Mouse (Mus musculus) T-cell, adult 2 months (primary cell): ENCODE data around the gene Ccdc24.

ENCODE experiments used
- DNase-seq: peaks from one replicate; pipeline ENCODE4 v3.0.0; 2022; ENCODE audit warnings: low spot score

Ccdc24 gene

DNA sequence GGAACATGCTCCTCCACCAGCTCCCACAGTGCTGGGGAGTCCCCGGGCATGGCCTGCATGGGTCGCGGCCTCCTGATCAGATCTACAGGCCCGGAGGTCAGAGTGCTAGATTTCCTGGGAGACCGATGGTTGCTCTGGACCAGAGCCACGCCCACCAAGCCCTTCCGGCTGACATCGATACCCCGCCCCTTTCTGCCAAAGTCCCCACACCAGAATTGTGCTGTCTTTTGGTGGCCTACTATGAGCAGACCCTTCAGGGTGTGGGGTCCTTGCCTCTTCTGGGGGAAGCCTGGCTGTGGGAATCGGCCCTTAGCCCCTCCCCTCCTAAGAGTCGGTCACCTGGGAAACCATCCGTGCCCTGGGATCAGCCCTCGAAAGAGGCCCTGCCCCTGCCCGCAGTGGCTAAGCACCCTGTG lies at the start of gene Ccdc24:
Ccdc24 (minus strand) TSS at position 87 of the 416 bp plus-strand sequence.
- DNase-seq: no peak

DNA sequence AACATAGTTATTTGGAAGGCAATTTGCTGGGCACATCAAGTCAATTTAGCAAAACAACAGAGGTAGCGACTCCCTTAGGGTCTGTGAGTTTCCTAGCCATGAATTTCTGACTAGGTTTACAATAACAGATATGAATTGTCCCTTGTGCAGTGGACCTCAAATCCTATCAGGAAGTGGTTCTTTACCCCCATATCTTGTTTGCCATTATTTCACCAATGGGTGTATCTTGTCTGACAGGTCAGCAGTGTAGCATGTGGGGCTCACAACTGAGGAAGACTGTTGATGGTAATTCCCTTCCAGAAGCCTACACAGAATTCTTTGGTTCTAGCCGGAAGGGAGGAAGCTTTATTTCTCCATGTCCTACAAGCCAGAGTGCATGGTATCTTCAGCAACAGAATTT lies 49.0 kb upstream of the Ccdc24 start:
- DNase-seq: no peak

DNA sequence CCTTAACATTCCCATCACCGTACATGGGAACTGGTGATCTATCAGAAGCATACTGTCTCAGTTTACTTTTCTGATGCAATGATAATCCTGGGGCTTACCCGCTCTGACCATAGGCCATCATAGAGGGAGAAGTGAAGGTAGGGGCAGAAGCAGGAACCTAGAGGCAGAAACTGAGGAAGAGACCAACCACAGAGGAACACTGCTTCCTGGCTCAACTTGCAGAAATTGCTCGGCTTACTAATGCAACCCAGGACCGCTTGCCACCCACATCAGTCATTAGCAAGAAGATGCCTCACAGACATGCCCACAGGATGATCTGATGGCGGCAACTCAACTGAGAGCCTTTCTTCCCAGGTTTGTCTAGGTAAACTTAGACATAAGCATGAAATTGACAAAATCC lies 46.4 kb upstream of the Ccdc24 start:
- DNase-seq: no peak

DNA sequence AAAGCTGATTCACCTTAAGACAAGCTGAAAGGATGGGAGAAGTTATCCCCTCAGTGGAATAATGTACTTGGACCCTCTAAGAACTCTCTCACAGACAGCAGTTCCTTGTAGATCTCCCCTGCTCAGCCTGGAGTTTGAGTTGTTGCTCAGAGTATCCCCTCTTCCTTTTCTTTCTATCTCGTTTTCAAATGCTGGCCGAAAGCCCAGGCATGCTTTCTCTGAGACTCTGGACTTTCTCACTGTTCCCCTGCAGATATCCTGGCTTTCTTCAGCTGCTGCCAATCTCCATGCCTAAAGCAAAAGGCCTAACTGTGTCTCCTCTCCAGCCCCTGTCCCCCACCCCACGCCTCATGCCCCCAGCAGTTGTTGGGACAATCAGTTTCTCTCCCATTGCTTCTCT lies 45.9 kb upstream of the Ccdc24 start:
- no peak for DNase-seq

DNA sequence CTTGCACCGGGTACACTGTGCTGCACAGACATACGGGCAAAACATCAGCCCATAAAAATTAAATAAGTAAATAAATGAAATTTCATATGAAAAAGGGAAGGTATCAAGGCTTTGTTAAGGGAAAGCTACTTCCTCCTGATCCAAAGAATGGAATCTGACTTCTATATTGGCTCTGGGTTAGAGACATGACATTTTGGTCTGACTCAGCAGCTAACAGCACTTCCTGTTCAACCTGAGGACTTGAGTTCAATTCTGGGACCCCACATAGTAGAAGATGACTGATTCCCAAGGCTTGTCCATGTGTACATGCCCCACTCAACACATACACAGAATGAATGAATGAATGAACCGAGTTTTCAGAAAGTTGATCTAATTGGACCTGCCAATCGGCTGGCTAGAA lies 45.5 kb upstream of the Ccdc24 start:
- no peak for DNase-seq

DNA sequence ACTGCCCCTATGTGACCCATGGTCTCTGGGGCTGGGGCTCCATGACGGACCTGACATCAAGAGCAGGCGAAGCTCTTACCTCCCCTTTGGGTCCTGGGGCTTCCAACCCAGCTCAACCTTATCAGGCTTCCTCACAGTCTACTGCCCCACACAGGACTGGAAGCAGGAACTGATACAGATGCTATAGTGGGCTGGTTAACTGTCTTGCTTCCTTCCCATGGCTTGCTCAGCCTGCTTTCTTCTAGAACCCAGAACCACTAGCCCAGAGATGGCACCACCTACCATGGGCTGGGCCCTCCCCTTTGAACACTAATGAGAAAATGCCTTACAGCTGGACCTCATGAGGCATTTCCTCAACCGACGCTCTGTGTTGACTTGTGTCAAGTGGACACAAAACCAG lies 45.0 kb upstream of the Ccdc24 start:
- DNase-seq: no peak

DNA sequence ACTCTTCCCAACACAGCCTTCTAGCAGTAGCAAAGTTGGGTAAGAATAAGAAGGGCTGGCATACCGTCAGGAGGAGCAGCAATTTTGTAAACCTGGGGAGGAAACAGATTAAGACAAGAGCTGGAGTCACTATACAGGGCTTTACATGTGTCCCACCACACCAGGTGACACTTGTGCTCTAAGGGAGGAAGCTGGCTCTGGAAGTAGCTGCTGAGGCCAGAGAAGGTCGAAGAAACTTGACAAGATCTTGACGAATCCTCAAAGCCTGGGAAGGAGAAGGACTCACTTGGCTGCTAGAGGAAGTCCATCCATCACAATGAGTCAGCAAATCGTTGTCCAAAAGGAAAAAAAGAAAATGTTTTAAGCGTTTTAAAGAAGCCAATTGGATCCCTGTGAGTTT lies 44.0 kb upstream of the Ccdc24 start:
- no peak for DNase-seq

DNA sequence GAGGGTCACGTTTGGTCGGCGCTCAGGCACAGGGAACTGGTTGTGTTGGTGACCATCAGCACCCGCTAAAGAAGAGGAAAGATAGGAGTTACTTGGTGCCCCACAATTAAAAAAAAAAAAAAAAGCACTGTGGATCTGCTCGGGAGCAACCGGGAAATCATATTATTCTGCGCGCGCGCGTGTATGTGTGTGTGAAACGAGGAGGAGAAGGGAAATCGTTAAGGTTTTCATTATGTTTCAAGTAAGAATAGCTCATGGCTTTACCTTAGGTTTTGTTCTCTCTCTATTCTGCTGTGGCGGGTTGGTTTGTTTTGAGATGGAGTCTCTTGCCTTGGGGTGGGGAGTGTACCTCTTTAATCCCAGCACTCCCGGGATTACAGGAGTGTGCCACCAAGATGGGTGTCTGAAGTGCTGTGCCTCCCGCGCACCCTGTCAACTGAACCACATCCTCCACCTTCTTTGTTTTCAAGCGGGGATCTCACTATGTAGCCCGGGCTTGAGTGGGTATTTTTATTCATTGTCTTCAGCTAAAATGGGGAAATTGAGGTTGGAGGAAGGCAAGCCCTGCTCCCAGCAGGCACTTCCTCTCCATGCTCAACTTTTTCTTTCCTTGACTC lies 43.2 kb upstream of the Ccdc24 start:
- peak; percentile 23 for DNase-seq

DNA sequence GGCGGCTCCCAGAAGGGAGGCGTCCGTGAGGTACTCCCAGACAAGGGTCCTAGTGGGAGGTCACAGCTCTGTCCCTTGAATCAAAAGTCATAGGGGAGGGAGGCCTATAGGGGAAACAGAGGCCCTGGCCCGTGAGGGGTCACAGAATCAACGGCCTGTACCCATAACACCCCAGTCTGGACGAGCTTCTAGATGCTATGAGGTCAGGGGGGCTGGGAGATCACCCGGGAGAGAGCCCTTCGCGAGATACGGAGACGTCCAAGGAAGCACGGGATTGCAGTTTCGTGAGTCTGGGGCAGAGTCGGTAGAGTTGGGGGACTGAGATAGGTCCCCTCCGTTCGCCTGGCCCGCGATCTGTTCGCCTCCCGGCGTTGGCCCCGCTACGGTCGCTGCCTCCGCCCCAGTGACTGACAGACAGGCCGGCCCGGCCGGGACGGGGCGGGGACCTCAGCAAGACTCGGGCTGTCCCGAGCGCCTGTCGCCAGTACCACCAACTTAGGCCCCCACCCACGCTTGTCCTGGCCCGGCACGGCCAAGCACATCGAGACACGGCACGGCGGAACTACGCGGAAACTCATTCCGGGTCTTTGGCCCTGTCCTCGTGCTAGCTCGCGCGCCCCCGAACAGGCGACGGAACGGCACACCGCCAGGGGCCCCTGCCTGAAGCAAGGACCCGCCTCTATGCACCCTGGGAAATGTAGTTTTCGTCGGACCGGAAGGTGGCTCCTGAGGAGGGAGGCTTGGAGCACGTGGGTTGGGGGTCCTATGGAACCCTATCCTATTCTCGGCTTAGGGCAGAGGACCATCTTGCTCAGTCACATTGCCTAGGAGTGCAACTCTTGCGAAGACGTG lies 42.5 kb upstream of the Ccdc24 start, which contains the start of gene Ipo13:
Ipo13 (minus strand) TSS at position 409 of the 852 bp plus-strand sequence.
- DNase-seq: peak; percentile 93

DNA sequence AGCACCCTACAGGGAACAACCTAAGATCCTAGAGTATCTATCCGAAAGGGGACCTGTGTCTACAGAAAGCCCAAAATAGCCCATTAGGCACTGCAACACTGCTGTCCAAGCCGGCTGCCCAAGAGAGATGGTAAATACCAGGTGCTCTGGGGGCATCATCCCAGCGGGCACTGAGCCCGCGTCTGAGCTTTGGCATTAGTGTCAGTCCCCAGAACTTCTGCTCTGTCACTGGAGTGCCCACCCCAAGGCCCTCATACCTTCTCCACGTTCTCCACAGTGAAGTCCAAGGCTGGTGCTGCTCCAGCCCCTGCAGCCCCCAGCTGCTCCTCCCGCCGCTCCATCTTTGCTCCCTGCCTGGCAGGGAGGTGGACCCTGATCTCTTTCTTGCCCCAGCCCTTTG lies 41.7 kb upstream of the Ccdc24 start:
- DNase-seq: no peak

DNA sequence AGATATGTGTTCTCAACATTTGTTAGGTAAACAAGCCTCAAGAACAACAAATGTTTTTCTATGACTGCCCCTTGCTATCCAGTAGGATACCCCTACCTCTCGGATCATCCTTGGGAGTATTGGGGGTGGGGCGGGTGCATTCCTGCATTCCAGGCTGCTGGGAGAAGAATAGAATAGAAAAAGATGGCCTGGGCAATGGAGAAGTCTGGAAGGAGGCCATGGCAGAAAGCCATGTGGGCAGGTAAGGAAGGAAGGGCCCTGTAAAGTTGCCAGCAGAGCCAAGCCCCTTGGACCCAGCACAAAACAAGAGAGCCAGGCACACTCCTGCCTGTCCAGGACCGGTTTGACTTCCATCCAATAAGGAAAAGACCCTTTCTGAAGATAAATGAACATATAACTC lies 41.1 kb upstream of the Ccdc24 start:
- DNase-seq: no peak

DNA sequence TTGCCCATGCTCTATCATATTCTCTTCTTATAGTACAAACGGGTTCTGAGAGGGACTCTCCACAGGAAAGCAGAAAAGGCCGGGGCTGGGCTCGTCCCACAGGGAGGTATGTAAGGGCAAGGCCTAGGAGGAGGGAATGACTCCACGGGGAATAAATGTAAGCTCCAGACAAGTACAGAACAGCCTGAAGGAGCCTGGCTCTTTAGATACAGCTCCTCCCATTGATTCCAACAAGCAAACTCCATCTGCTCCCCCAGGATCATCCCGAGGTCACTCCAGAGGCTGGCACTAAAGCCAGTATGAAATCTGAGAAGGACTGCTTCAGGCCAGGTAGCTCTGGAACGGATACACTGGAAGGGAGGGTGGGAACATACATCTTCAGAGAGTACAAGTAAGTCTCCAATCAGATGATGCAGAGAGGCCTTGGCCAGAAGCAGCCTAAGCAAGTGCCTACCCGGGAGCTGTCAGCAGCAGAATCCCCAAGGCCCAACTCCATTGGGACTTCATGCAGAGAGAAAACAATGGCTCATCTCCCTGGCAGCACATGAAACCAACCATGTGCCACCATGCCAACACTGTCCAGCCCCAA lies 40.4 kb upstream of the Ccdc24 start:
- no peak for DNase-seq

DNA sequence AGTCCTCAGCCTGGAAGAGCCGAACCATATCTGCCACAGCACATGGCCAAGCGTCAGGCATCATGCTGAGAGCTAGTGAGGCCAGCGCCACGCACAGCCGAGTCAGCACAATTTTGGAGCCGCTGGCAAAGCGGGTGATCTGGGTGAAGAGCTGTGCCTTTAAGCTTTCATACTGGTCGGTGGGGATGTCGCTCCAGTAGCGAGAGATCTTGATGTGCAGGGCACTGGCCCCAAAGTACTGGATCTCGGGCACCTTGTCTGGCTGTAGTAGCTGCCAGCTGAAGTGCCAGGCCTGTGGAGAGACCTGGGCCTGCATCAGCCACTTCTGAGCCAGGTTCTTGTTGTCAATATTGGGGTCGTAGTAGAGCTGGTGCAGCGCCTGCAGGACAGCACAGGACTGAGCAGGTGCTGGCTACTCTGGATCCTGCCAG lies 39.8 kb upstream of the Ccdc24 start:
- DNase-seq: no peak

DNA sequence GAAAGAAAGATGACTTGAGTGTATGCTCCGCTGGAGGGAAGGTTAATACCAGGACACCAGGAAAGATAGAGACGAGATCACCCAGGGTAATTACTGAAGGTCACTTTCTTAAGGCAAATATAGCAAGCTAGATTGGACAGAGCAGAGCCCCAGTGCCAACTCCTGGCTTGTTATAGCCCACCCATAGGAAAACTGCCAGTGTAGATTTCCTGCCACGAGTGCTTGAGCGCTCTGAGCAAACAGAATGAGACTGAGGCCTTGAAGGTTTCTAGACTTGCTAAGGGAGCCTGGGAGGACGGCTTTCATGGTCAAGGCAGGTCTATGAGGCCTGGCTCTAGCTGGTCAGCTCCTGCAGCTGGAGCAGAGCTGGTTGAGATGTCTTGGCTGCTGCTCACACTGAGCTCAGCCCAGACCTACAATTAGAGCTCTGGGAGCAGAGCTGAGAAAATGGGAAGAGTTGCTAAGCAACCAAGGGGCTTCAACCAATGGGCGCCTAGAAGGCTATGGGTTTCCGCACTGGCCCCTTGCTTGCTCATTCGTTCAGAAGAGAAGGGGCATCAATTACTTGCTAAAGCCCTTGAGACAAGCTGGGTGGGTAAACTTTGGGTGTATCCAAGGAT lies 36.6 kb upstream of the Ccdc24 start:
- DNase-seq: no peak

DNA sequence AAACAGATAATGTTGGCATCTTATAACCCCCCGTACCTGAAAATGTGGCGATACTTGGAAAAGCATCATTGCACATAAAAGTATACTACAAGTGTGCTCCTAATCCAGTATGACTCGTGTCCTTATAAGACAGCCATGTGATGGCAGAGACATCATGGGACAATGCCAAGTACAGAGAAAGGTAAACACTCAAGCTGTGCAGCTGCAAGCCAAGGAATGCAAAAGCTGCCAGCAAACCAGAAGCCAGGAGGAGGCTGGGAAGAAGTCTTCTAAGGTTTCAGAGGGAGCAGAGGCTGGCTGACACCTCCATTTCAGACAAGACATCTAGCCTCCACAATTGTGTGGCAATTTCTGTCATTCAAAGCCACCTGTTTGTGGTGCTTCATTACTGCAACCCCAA lies 33.8 kb upstream of the Ccdc24 start:
- DNase-seq: no peak

DNA sequence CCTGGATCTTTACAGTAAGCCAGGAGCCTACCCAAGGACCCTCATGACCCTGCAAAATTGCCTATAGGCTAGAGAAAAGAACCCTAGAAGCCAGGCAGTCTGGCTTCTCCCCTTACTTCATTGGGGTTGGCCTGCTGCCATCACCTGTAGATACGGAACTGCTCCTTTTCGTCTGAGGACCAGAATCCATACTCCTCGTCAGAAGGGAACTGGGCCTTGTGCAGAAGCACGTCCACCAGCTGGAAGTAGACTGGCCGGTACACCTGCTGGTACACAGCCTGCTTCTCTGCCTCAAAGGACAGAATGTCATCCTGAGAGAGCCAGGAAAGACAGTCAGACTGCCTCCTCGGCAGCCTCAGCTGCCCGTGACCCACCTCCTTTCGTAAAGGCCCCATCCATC lies 32.4 kb upstream of the Ccdc24 start:
- no peak for DNase-seq

DNA sequence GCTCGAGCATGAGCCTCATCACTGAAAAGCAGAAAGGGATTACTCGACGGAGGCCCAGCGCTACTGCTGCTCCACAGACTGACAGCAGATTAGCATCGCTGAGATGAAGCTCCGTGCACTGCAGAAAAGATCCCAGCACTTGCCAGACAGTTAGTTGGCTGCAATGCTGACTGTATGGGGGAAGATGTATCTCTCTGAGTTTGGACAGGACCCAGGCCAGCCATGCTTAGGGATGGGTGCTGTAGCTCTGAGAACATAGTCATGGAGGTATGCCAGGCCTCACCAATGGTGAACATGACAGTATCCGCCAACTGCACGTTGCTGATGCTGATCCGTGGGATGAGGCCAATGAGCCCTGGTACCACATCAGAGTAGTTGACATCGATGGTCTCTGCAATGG lies 31.7 kb upstream of the Ccdc24 start:
- no peak for DNase-seq

DNA sequence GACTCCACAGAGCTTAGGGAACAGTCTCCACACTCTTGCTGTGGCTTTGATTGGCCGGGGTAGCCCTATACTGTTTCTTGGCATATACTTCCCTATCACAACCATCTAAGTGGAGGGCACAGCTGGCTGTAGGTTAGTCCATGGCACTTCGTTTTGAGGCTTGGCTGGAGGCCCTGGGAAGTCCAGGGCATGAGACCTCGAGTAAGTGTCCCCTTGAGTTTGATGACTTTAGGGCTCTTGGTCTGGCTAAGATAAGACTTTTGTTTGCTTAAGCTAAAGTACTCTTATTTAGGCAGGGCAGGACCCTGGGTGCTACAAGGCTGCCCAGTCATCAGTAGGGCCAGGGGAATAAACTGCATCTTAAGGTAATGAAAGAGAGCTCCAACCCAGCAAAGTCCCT lies 25.8 kb upstream of the Ccdc24 start:
- DNase-seq: no peak

DNA sequence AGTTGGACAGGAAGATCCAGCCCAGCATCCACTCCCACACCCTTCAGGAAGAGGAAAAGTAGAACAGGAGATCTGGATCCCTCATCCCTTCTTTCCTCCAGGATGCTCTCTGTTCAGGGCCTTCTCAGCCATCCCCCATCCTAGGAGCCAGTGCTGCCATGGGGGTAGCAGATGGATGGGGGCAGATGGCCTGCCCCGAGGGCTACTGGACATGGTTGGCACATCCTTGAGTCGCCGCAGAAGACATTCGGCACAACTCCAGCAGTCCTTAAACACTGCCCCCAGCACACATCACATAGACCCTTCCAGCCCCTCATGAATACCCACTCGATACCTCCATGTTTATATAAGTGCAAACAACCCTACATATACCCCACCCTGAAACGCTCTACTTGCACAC lies 23.7 kb upstream of the Ccdc24 start:
- DNase-seq: no peak

DNA sequence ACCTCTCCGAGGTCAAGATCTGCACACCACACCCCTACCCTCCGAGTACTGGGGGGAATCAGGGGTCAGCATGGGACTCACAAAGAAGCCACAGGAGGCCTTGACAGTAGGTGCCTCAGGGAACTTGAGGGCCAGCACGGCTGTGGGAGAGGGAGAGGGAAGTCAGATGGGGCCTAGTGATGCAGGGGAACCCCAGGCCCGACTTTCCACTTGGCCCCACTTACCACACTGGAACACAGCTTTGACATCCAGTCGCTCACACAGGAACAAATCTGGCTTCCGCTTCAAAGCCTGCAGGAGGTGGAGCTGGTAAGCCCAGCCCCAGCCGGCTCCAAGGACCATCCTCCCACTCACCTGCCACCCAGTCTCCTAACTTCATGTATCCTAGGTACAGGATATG lies 23.0 kb upstream of the Ccdc24 start:
- no peak for DNase-seq

DNA sequence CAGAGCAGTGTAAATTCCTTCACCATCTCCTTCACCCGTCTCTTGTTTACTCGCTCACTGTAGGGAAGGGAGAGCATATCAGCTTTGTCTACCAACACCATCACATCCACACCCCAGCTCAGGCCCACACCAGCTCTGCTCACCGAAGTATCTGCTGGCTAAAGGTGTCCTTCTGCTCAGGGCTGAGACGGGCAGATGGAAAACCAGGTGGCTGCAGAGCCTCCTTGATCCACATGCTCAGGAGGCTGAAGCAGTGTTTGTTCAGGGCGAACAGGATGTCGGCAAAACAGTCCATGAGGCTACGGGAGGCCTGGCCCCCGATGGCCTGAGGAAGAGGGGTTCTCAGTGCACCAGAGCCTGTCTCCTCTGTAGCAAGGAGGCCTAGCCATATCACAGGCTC lies 22.2 kb upstream of the Ccdc24 start:
- DNase-seq: no peak

DNA sequence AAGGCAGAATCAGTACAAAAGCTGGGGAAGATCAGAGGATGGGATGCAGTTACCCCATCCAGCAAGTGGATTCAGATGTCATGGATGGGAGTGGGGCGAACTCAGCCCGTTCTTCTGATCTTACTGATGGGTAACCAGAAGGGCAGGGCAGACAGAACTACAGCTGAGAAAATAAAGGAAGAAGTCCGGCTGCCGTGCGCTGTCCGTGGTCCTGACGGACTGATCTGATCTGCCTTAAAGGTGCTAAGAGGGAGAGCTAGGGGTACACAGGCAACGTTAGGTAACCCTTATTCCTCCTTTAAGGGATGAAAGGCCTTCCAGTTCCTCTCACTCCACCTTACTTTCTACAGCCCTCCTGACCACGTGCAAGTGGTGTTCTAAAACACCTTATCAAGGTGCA lies 21.0 kb upstream of the Ccdc24 start:
- peak; percentile 37 for DNase-seq

DNA sequence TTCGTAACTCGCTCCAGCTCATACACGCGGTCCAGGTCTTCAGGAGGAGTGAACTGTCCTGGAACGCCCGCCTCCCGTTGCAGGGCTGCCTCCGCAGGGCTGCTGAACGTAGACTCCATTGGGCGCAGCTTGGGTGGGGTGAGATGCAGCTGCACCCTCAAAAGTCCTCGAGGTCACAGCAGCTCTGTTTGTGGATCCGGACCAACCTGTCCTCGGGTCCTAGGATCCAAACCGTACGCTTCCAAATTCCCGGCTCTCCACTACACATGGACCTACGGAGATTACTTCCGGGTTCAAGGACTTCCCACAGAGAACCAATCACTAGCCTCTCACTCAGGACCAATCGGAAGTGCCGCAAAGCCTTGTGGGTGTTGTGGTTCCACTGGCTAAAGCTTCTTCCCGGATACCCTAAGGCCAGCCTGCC lies 19.4 kb upstream of the Ccdc24 start, which contains the start of gene Dph2:
Dph2 (minus strand) TSS at position 295 of the 424 bp plus-strand sequence.
- DNase-seq: peak; percentile 79
